Mouse (Mus musculus) megakaryocyte-erythroid progenitor cell, adult 5-6 weeks (primary cell): ENCODE data around the gene 4933406M09Rik. TPM values are rescaled to one million over a fixed set of nuclear protein-coding genes. Genes with fewer than 3 reads are reported as not detected.

Source experiments
- ATAC-seq: replicated peaks from 2 replicates; pipeline ENCODE4 v1.8.0; 2016; ENCODE audit warnings: mild to moderate bottlenecking, inconsistent platforms; ENCODE audit not compliant: severe bottlenecking, poor library complexity, low FRiP score, low TSS enrichment
- total RNA-seq, 2 experiments: library from RNA; stranded (forward) in 1 of 2; stranded (reverse) in 1 of 2; fragments of 200-1000, 215-1000 nt in 1 of 2; fragments of >200 nt in 1 of 2; fragmentation: Nextera tagmentation in 1 of 2; gene quantifications; 2 replicates each; pipeline ENCODE4 v1.2.3; 2014 to 2017

Gene 4933406M09Rik
- not detected in 2 replicates for total RNA-seq (2014; fragmentation: Nextera tagmentation)
- not detected in 2 replicates for total RNA-seq (2017)

- no peak for ATAC-seq
Measured at GRCm38 (mm10) chr1:134385666-134386065, at the start of gene 4933406M09Rik. 4933406M09Rik (plus strand) TSS chr1:134385940.

DNA sequence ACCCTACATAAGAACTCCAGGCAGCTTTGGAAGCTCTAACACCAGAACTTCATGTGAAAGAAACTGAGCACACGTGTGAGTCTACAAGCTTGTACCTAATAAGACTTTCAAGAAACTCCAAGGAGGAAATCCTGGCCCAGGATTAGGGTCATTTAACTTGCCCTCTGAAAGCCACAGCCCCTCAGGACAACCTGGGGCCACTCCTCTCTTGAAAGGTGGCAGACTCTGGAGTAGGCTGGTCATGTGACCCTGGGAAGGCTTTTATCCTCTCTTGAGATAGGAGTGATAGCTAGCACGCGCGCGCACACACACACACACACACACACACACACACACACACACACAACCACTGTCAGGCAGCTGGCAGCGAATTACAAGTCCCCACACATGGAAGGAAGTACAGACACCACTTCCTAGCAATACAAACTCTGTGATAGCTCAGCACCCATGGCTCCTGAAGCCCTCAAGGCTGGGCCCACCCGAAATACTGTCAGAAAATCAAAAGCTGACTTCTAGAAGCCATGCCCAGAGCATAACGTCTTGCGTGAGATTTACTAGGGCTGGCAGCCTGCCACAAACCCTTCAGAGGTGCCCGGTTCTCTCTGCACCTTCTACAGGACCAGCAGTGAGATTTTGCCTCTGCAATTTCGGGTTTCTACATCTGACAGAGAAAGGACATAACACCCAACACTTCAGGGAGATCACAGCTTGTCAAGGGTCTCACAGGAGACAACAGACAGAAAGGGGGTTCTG, 48.6 kb upstream of the 4933406M09Rik start:
- no peak for ATAC-seq

GRCm38 (mm10) chr1:134339162-134339561, 46.6 kb upstream of the 4933406M09Rik start:
- ATAC-seq: no peak

- ATAC-seq: no peak
Measured at GRCm38 (mm10) chr1:134339757-134340619, 45.8 kb upstream of the 4933406M09Rik start.

DNA sequence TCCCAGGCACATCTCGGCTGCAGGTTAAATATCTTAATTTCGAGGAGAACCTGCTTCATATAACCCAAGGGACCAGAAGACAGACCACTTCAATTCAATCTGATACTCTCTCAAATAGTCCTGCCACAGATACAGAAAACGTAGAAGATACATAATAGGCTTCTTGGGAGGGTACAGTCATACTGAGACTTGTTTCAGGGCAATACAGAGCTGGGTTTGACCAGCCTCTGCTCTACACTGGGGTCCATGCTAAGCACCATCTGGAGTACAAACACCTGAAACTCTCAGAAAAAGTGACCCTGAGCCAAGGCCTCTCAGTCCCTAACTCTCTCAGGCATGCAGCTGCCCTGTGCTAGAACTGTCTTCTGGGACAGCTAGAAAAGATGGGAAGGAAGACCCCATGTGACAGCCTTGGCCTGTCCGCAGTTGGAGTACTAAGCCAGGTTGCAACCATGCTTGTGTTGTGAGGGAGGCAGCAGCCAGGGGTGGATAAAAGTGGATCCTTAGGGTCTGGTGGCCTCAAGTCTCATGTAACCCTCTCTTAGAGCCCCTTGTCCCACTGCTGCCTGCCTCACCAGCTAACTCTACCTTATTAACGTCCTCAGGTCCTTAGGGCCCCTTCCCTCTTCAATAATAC, 44.0 kb upstream of the 4933406M09Rik start:
- ATAC-seq: no peak

DNA sequence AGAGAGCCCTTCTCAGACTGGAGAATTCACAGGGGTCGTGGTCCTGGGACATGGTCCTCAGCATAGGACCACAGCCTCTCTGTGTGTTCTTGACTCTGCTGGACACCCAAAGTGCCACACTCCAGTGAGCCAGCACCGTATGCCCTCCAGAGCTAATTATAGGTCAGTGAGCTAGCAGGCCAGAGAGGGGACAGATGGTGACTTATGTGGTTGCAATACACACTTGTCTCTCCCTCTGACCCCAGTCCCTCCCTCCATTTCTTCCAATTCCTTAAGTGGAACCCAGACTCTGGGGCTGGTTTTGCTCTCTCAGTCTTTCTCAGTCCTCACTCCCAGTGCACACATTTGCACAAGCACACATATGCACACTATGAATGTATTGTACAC, 43.5 kb upstream of the 4933406M09Rik start:
- ATAC-seq: no peak

GRCm38 (mm10) chr1:134342781-134343310, 42.9 kb upstream of the 4933406M09Rik start:
- no peak for ATAC-seq

GRCm38 (mm10) chr1:134343567-134343966, 42.2 kb upstream of the 4933406M09Rik start:
- ATAC-seq: no peak

DNA sequence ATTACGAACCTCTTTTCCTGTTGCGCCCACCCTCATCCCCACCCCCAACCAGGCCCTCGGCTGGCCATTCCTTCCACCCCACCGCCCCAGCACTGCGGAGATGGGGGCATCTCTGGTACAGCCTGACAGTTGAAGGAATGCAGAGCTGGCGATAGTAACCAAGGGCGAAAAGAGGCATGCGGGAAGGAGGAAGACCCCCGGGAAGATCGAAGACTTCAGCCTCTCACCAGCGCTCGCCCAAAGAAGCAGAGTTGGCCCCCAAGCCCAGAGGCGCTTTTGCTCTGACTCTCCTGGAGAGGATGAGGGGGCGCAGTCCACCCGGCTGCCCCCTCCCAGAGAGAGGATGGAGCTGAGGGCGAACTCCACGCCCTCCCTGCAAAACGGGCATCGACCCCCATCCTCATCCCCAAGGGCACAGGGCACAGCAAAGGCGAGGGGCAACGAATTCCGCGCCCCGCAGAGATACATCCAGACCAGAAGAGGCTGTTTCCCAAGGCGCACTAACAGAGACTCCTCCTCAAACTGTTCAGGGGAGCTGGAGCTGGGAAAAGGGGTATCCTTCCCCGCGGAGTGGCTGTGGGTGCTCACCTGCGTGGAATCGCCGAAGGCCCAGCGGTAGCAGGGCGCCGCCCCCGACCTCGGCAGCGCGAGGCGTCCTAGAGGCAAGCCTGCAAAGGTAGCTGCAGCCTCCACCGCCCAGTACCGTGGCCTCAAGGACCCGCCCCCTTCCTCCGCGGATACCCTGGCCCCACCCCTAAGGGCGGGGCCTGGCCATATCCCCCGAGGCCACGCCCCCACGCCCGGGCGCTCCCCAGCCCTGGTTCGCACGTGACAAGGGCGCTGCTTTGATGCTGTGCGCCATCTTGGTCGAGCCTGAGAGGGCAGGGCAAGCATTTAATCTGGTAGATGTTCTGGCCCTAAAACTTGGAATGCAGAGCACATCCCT, 41.5 kb upstream of the 4933406M09Rik start:
- peak; percentile 96 for ATAC-seq

GRCm38 (mm10) chr1:134345075-134345474, 40.7 kb upstream of the 4933406M09Rik start:
- no peak for ATAC-seq

DNA sequence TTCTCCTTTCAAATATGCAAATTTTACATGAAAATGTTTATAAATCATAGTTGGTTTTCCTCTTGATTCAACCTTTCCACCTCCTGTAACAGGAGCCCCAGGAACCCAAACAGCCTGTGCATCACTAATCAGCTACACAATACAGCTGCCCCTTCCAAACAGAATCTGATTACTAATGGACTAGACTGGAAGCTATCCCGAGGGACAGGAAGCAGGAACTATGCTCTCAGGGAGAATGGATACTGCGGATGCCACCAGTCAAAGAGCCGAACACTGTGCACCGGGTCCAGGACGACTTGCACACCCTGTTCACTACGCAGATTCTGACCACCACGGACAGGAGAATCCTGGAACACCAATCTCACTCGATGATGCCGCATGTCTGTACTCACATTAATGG, 37.9 kb upstream of the 4933406M09Rik start:
- no peak for ATAC-seq

GRCm38 (mm10) chr1:134353326-134353725, 32.4 kb upstream of the 4933406M09Rik start:
- ATAC-seq: no peak

- ATAC-seq: no peak
Measured at GRCm38 (mm10) chr1:134357461-134357860, 28.3 kb upstream of the 4933406M09Rik start.

GRCm38 (mm10) chr1:134360656-134361055, 25.1 kb upstream of the 4933406M09Rik start:
- ATAC-seq: no peak

DNA sequence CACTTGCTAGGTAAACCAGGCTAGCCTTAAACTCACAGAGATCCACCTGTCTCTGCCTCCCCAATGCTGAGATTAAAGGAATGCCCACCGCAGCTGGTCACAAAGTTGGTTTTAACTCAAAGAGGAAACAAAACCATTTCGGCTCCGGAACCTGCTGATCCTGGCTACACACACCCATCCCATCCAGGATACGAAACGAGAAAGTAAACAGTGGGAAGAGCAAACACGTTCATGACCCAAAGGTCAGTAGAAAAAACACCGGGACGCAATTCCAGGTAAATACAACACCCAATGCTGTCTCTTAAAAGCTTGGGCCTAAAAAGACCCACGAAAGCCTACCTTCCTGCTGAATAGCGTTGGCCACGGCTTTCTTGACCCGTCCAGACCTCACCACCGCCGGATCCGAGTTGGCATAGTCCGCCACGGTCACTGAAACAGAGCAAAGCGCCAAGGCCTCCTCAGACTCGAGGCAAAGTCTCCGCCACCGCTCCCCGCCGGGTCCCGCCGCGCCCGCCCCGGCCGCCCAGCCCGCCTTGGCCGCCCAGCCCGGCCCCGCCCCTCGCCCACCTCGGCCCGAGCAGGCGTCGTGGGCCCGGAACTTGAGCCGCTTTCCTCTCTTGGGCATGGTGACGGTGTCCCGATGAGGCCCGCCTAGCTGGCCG, 24.4 kb upstream of the 4933406M09Rik start:
- peak; percentile 34 for ATAC-seq

DNA sequence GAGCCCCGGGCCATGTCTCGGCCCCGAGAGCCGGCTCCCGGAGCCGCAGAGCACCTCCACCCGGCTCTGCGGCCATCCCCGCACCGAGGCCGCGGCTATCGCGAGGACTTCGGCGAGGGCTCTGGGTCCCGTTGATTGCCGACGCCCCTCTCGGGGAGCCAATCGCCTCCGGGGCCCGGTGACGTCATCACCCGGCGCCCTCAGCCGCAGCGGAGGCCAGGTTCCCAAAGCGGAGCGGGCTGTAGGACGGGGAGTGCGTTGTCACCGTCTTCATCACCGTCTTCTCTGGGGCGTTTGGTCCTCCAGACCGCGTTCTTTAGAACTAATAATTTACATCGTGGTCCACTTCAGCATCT, 23.9 kb upstream of the 4933406M09Rik start, which contains the start of gene Tmem183a:
Tmem183a (minus strand) TSS at position 123 of the 356 bp plus-strand sequence.
- peak; percentile 99 for ATAC-seq

DNA sequence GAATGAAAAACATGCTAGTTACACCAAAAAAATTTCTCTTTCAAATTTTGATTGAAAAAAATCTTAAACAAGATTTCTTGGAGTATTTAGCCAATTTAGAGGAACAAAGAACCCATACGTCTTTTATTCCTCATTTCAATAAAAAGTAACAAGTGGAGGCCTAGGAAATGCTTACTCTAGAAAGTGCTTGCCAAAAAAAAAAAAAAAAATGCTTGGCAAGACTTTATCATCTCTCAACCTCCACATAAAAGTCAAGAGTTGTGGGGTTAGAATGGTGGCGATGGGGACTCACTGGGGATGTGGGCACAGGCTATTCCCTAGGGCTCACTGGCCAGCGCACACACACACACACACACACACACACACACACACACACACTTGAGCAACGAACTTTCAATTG, 22.5 kb upstream of the 4933406M09Rik start:
- no peak for ATAC-seq

GRCm38 (mm10) chr1:134365491-134365890, 20.2 kb upstream of the 4933406M09Rik start:
- no peak for ATAC-seq
